Mouse (Mus musculus) G1E-ER4 (cell line): ENCODE data around the gene Commd1. TPM values are rescaled to one million over a fixed set of nuclear protein-coding genes. Genes with fewer than 3 reads are reported as not detected.

Experiments used
- GATA1 ChIP-seq: IDR thresholded peaks from one replicate; pipeline ENCODE4 v1.8.0; 2012; ENCODE audit warnings: low read length, inconsistent platforms
- polyA plus RNA-seq: library from polyadenylated mRNA; stranded (reverse); fragments of >175 nt; gene quantifications from 2 replicates; pipeline ENCODE4 v1.2.3, GENCODE M21; 2012

The Commd1 gene
- 21.6 and 29.9 TPM in 2 replicates for polyA plus RNA-seq

DNA sequence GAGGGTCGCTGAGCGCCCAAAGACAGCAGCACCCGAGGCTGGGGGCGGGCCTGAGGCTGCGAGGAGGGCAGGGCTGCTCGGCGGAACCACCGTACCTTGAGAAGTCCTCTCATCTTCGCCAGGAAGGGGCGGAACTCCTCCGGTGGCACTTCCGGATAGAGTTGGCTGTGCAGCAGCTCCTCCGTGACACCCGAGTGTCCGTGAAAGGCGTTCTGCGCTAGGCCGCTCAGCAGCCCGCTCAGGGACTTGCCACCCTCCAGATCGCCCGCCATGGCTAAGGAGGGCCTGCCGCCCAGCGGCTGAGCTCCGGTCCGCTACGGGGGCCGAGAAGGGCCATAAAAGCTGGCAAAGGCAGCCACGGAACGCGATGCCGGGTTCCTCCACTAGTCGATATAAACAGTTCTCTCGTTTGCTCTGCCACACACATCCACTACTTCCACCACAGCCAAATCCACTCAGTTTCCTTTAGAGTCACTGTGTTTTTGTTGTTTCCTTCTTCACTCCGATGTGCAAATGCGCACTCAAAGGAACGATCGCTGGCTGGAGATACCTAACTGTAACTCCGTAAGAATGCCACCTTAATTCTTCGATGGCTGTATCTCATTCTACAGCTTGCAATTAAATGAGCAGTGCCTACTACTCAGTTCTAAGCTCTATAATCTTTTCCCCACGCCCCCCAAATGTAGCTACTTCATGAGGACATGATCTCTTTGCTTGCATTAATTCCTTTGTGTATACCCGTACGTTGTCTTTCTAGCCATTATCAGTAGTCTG is at the start of gene Commd1, which contains the start of gene Gm28048:
Gene Commd1 (minus strand): TSS at position 399 of the 774 bp plus-strand sequence.
Gene Gm28048 (minus strand): TSS at position 107 of the 774 bp plus-strand sequence.
- no peak for TF ChIP-seq GATA1

- TF ChIP-seq GATA1: no peak
Observed at GRCm38 (mm10) chr11:23029399-23029798, 47.2 kb upstream of the Commd1 start.

DNA sequence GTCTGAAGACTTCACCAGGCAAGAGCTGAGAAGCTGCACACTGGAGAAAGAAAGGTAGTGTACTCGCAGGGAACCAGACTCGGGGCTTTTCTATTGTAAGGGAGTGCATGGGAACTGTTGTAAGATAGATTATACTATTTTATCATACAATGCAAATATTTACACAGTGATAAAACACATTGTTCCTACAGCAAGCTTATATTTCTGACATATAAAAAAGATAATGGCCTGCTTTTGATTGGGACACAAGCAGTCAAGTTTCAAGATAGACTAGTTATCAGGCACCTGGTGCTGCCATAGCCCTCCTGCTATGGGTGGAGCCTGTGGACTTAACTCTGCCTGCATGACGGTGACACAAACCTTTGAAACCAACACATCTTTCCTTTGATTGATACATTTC is 46.8 kb upstream of the Commd1 start:
- TF ChIP-seq GATA1: no peak

- no peak for TF ChIP-seq GATA1
Observed at GRCm38 (mm10) chr11:23024169-23024568, 42.0 kb upstream of the Commd1 start.

DNA sequence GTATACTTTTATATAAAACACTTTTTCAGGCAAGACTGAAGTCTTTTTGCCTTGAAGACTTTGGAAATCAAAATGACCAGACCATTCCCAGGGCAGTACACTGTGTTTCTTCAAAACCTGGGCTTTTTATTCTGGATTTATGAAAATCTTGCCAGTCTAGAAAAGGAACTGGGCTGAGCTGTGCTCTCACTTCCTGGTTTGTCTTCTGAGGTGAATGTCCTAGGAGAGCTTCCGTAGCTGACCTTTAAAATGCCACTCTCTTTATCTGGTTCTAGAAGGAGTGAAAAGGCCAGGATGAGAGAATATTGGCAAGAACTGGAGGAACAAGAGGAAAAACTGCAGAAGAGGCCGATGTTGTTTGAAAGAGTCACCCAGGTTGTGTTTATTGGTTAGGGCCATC is 41.0 kb upstream of the Commd1 start:
- TF ChIP-seq GATA1: no peak

- no peak for TF ChIP-seq GATA1
Observed at GRCm38 (mm10) chr11:23020841-23021240, 38.7 kb upstream of the Commd1 start.

GRCm38 (mm10) chr11:23020116-23020770 is 38.1 kb upstream of the Commd1 start:
- TF ChIP-seq GATA1: no peak

- TF ChIP-seq GATA1: no peak
Observed at GRCm38 (mm10) chr11:23017943-23018342, 35.8 kb upstream of the Commd1 start.

GRCm38 (mm10) chr11:23014996-23015395 is 32.8 kb upstream of the Commd1 start:
- no peak for TF ChIP-seq GATA1

DNA sequence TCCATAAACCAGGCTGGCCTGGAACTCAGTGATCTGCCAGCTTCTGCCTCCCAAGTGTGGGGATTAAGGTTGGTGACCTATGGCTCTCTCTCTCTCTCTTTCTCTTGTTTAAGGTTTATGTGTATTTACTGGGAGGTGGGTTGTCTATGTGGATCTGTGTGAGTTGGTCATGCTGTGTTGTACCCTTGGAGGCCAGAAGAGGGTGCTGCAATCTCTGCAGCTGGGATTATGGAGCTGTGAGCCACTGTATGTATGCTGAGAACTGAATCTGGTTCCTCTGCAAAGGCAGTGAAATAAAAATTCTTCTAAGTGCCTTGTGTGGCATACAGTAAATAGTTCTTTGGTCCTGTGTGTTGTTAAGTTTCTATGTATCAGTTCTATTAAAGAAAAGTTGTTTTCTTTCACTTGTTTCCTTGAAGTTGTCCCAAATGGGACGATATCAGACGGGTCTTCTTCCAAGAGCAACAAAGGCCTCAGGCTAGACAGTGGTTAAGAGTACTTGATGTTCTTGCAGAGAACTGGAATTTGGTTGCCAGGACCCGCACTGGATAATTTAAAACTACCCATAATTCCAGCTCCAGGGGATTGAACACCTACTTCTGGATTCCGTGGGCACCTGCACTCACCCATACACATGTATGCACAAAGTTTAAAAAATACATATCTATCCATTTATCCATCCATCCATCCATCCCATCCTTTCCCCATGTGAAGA is 31.6 kb upstream of the Commd1 start:
- TF ChIP-seq GATA1: no peak

- no peak for TF ChIP-seq GATA1
Observed at GRCm38 (mm10) chr11:23013096-23013495, 30.9 kb upstream of the Commd1 start.

DNA sequence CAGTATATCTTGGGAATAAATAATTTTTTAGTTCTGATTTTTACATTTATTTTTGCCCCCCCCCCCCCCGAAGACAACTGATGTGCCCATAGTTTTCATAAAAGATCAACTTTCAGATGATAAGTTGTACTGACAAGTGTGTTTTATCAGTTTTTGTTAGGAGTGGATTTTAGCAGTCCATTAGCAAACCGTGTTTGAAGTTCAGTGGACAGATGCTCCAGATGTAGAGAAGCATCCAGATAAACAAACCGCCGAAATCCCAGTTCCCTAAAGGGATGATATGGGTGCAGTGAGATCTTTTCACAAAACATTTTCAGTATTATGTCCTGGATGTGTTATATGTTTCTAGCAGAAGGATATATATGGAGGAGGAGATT is 26.6 kb upstream of the Commd1 start:
- TF ChIP-seq GATA1: no peak

GRCm38 (mm10) chr11:23008181-23008823 is 26.1 kb upstream of the Commd1 start:
- no peak for TF ChIP-seq GATA1

DNA sequence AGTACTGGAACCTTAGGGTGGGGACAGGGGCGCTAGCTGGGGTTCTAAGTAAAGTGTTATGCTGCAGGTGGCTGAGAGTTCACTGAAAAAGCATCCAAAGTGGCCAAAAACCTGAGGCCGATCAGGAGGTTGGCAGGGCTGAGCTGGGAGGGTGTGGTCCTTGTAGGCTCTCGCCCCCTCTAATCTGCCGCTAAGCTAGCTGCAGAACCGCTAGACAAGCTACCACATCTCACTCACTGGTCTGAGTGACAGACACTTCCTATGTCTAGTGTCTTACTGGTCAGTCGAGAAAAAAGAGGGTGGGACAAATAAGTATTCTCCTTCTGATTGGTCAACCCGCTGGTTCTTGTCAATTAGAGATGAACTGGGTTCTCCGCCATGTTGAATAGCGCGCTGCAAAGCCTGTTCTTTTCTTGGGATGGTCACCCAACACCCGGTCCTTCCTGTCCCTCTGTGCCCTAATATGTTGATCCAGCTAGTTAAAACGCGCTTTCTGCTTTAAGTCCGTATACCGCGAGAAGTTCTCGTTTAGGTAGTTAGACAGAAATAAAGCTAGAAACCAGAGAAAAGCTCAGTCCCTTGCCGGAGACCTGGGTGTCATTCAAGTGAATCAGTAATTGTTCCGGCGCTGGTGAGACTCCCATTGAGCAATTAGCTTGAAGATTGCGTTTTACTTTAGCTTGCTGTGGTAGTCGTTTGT is 25.4 kb upstream of the Commd1 start, which contains the start of gene Fam161a:
Gene Fam161a (plus strand): TSS at position 51 of the 700 bp plus-strand sequence.
- TF ChIP-seq GATA1: no peak

GRCm38 (mm10) chr11:23007166-23007480 is 24.9 kb upstream of the Commd1 start:
- no peak for TF ChIP-seq GATA1
